Mouse (Mus musculus) natural killer cell, adult 2 months (primary cell): ENCODE results near the gene Polr1d.

Experiments
- DNase-seq, 2 experiments: peaks; one replicate each; pipeline ENCODE4 v3.0.0; 2022; ENCODE audit warnings: low spot score in 2 of 2

The Polr1d gene

GRCm38 (mm10) chr5:147086816-147087215, 10.0 kb downstream of the Polr1d start:
- no peak for DNase-seq

- no peak for DNase-seq
These were observed 13.0 kb downstream of the Polr1d start for GRCm38 (mm10) chr5:147089836-147090235.

GRCm38 (mm10) chr5:147090256-147090963, 13.6 kb downstream of the Polr1d start:
- no peak for DNase-seq

GRCm38 (mm10) chr5:147092448-147092847, 15.6 kb downstream of the Polr1d start:
- DNase-seq, result no peak

- no peak for DNase-seq
These were observed 17.4 kb downstream of the Polr1d start for GRCm38 (mm10) chr5:147094296-147094695.

- DNase-seq, result no peak
These were observed 19.7 kb downstream of the Polr1d start for GRCm38 (mm10) chr5:147096586-147096985.

- no peak for DNase-seq
These were observed 21.8 kb downstream of the Polr1d start for GRCm38 (mm10) chr5:147098667-147099066.

GRCm38 (mm10) chr5:147100180-147100579, 23.3 kb downstream of the Polr1d start:
- no peak for DNase-seq

GRCm38 (mm10) chr5:147102295-147102694, 25.4 kb downstream of the Polr1d start:
- DNase-seq, result no peak

GRCm38 (mm10) chr5:147107276-147107675, 30.4 kb downstream of the Polr1d start:
- no peak for DNase-seq

- DNase-seq, result no peak
These were observed 32.2 kb downstream of the Polr1d start for GRCm38 (mm10) chr5:147108861-147109591.

GRCm38 (mm10) chr5:147114738-147115137, 37.9 kb downstream of the Polr1d start:
- DNase-seq, result no peak

GRCm38 (mm10) chr5:147115631-147116030, 38.8 kb downstream of the Polr1d start:
- DNase-seq, result no peak

GRCm38 (mm10) chr5:147117027-147117426, 40.2 kb downstream of the Polr1d start:
- no peak for DNase-seq

GRCm38 (mm10) chr5:147121146-147121545, 44.3 kb downstream of the Polr1d start:
- DNase-seq, result no peak

GRCm38 (mm10) chr5:147124794-147125193, 47.9 kb downstream of the Polr1d start:
- no peak for DNase-seq

GRCm38 (mm10) chr5:147125542-147126185, 48.8 kb downstream of the Polr1d start:
- DNase-seq, result no peak

- no peak for DNase-seq
These were observed 51.0 kb downstream of the Polr1d start for GRCm38 (mm10) chr5:147127860-147128259.

- DNase-seq, result no peak
These were observed 52.6 kb downstream of the Polr1d start for GRCm38 (mm10) chr5:147129484-147129883.

GRCm38 (mm10) chr5:147131912-147132311, 55.1 kb downstream of the Polr1d start:
- no peak for DNase-seq

- no peak for DNase-seq
These were observed 56.8 kb downstream of the Polr1d start for GRCm38 (mm10) chr5:147133662-147134061.

- no peak for DNase-seq
These were observed 57.7 kb downstream of the Polr1d start for GRCm38 (mm10) chr5:147134341-147135088.
